Mouse (Mus musculus) adrenal gland (tissue): ENCODE data around the gene Mapre3.

Experiments
- intact Hi-C: fragments of 180-260 bp; cut with DNase I; formaldehyde crosslinking; loops from one replicate; pipeline ENCODE4 v1.15.1; 2025

Gene Mapre3

GRCm38 (mm10) chr5:30822689-30823088 is 8.2 kb downstream of the Mapre3 start:
- intact Hi-C loops, result no loop called here

GRCm38 (mm10) chr5:30823091-30823490 is 8.7 kb downstream of the Mapre3 start:
- intact Hi-C loops, result no loop called here

GRCm38 (mm10) chr5:30824124-30824988 is 9.9 kb downstream of the Mapre3 start:
- intact Hi-C loops, result no loop called here

GRCm38 (mm10) chr5:30825166-30825565 is 10.7 kb downstream of the Mapre3 start:
- intact Hi-C loops, result no loop called here

GRCm38 (mm10) chr5:30825821-30826220 is 11.4 kb downstream of the Mapre3 start:
- intact Hi-C loops, result no loop called here

- intact Hi-C loops, result no loop called here
Observed at GRCm38 (mm10) chr5:30833416-30833815, 19.0 kb downstream of the Mapre3 start.

- intact Hi-C loops, result no loop called here
Observed at GRCm38 (mm10) chr5:30839731-30840130, 25.3 kb downstream of the Mapre3 start.

GRCm38 (mm10) chr5:30841896-30842295 is 27.5 kb downstream of the Mapre3 start:
- intact Hi-C loops, result no loop called here

- intact Hi-C loops, result loop anchor here (5.0 kb wide), 1 partner anchor 33 kb away; no protein-coding TSS in a partner anchor
Observed at GRCm38 (mm10) chr5:30849891-30850555, 35.6 kb downstream of the Mapre3 start.

GRCm38 (mm10) chr5:30850556-30850925 is 36.1 kb downstream of the Mapre3 start:
- intact Hi-C loops, result loop anchor here (5.0 kb wide), 1 partner anchor 33 kb away; no protein-coding TSS in a partner anchor

GRCm38 (mm10) chr5:30853522-30853921 is 39.1 kb downstream of the Mapre3 start:
- intact Hi-C loops, result loop anchor here (5.0 kb wide), 1 partner anchor 36 kb away; no protein-coding TSS in a partner anchor

GRCm38 (mm10) chr5:30855674-30856073 is 41.2 kb downstream of the Mapre3 start:
- intact Hi-C loops, result no loop called here

- intact Hi-C loops, result no loop called here
Observed at GRCm38 (mm10) chr5:30856124-30856523, 41.7 kb downstream of the Mapre3 start.

GRCm38 (mm10) chr5:30863852-30864251 is 49.4 kb downstream of the Mapre3 start:
- intact Hi-C loops, result no loop called here

GRCm38 (mm10) chr5:30864322-30864721 is 49.9 kb downstream of the Mapre3 start:
- intact Hi-C loops, result no loop called here

GRCm38 (mm10) chr5:30866871-30867270 is 52.4 kb downstream of the Mapre3 start:
- intact Hi-C loops, result loop anchor here (5.0 kb wide), 1 partner anchor 60 kb away; no protein-coding TSS in a partner anchor

GRCm38 (mm10) chr5:30867712-30868111 is 53.3 kb downstream of the Mapre3 start, which contains the start of gene Tmem214:
Gene Tmem214 (plus strand): TSS chr5:30868012.
- intact Hi-C loops, result loop anchor here (5.0 kb wide), 1 partner anchor 60 kb away; no protein-coding TSS in a partner anchor

GRCm38 (mm10) chr5:30868981-30869380 is 54.5 kb downstream of the Mapre3 start:
- intact Hi-C loops, result loop anchor here (5.0 kb wide), 1 partner anchor 62 kb away; no protein-coding TSS in a partner anchor

GRCm38 (mm10) chr5:30869405-30870130 is 55.1 kb downstream of the Mapre3 start:
- intact Hi-C loops, result loop anchor here (5.0 kb wide), 1 partner anchor 62 kb away; no protein-coding TSS in a partner anchor

GRCm38 (mm10) chr5:30870131-30870406 is 55.6 kb downstream of the Mapre3 start:
- intact Hi-C loops, result no loop called here

- intact Hi-C loops, result no loop called here
Observed at GRCm38 (mm10) chr5:30872574-30872973, 58.1 kb downstream of the Mapre3 start.

GRCm38 (mm10) chr5:30874365-30874764 is 59.9 kb downstream of the Mapre3 start:
- intact Hi-C loops, result no loop called here
